Mouse (Mus musculus): ENCODE data around the gene Cpa4. TPM values are rescaled to one million over a fixed set of nuclear protein-coding genes. Genes with fewer than 3 reads are reported as not detected.

The Cpa4 gene
- total RNA-seq, 2 experiments from 2014 or later: 0.15 to 0.19 TPM

DNA sequence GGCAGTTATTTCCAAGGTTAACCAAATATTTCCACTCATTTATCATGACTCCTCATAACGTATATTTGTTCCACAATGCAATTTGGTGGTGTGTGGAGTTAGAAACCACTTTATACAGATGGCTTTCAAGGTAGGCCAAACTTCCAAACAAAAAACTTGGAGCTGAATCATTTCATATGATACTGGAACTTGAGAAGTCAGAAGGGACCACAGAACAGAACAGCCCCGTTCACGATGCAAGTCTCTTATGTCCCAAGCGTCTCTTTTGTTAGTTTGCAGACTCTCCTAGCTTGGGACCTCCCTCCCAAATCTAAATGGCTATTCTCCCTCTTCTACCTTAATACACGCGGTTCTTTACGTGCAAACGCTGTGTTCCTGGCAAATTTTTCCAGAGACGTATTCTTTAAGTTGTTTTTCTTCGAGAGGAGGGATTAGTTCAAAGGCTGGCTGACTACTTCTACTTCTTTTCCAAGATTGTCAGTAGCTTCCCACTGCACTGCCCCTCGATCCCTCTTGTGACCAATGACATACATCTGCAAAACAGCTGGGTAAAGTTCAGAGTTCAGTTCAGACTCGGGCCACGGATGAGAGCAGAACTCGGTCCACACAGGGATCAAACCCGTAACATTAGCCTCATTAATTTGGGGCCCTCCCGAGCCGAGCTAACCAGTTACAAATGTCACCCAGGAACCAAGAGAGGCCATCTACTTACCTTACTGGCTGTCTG is 8.5 kb downstream of the Cpa4 start:
- intact Hi-C loops (cut with DNase I): no loop called here
- DNase-seq (ENCODE audit: low spot score in 2 of 2): no peak

GRCm38 (mm10) chr6:30579961-30580840 is 12.0 kb downstream of the Cpa4 start:
- no peak for DNase-seq (ENCODE audit: low spot score in 2 of 2)

DNA sequence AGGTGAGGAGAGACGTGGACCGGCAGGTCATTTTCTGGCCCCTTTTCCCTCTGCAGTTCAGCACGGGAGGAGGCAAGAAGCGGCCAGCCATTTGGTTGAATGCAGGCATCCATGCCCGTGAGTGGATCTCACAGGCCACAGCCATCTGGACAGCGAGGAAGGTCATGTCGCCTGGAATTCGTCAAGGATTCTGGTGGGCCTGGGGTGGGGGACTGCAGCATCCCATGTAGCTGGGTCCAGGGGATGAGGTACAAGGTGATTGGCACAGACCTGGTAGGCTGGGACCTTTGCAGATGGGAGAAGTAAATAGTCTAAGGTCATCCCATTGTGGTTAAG is 12.6 kb downstream of the Cpa4 start:
- DNase-seq (ENCODE audit: low spot score in 2 of 2): no peak
- intact Hi-C loops (cut with DNase I): no loop called here

More at GRCm38 (mm10) chr6:30579961-30580840, 12.0 kb downstream of the Cpa4 start:
- intact Hi-C loops (cut with DNase I): no loop called here

DNA sequence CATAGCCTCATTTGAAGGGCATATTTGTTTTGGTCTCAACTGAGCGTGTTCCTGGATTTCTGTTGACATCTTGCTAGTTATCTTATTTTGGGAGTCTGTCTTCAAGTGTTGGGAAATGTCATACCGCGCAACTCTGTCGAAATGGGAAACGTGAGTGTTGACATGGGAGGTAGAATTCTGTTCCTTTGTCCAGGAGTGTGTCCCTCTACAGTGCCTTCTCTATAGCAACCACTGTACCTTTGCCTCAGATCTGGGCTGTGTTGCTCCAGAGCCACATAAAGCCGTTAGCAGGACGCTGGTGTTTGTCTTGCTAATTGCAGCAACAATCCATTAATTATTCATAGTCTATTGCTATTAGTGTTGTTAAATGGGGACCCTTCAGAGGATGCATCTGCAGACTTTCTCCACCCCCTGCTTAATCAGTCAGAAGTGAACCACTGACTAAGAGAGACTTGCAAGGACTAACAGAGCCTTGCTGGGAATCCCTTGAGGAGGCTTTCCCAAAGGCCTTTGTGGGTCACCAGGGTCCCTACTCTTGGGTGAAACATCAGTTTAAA is 18.8 kb downstream of the Cpa4 start:
- intact Hi-C loops (cut with DNase I): no loop called here
- DNase-seq (ENCODE audit: low spot score in 2 of 2): no peak

- intact Hi-C loops (cut with DNase I): no loop called here
- DNase-seq (ENCODE audit: low spot score in 2 of 2): no peak
Observed at GRCm38 (mm10) chr6:30589819-30590218, 21.6 kb downstream of the Cpa4 start.

DNA sequence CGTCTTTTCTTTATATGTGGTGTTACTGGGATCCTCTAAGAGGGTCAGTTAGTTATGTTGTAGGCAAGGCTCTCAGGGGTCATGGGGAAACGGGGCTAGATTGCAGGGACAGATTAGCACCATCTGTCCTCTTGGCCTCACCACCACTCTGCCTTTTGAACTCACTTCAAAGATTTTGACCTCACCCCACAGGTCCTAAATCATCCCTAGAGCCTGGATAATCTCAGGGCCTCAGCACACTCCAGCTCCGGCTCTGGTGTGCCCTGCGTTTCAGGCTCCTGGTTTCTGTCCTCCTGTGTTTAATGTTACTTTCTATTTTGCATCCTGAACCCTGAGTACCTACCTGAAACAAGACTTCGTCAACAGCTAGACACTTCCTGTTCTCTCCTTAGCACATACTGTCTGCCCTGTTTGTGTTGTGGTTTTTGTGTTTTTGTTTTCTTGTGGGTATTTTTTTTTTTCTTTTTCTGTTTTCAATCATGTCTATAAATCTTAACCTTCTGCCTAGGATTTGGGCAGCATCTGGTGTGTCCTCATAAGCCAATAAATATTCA is 23.8 kb downstream of the Cpa4 start:
- no peak for DNase-seq (ENCODE audit: low spot score in 2 of 2)
- intact Hi-C loops (cut with DNase I): no loop called here

DNA sequence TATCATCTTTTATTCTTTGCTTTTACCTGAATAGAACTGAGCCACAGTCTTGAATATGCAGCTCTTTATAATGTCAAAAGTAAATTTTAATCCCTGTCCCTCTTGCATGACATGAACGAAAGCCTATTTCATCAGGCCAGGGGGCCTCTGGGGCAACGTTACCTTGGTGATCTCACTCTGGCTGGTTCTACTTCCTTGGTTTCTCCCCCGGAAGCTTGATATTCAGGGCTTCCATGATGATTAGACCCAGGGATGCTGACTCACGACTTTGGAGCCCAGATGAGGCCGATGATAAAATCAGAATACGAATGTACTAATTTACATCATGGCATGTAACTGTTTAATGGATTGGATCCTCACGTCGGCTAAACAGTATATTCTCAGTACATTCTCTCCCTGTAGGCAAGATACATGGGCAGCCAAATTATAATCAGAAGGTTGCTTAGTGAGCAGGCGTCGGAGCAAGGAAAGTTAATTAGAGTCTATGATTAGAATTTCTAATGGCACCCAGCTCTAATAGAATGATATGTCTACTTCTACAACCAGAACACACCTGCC is 24.3 kb downstream of the Cpa4 start:
- intact Hi-C loops (cut with DNase I): no loop called here
- no peak for DNase-seq (ENCODE audit: low spot score in 2 of 2)

- intact Hi-C loops (cut with DNase I): no loop called here
Observed at GRCm38 (mm10) chr6:30594364-30594763, 26.2 kb downstream of the Cpa4 start.

DNA sequence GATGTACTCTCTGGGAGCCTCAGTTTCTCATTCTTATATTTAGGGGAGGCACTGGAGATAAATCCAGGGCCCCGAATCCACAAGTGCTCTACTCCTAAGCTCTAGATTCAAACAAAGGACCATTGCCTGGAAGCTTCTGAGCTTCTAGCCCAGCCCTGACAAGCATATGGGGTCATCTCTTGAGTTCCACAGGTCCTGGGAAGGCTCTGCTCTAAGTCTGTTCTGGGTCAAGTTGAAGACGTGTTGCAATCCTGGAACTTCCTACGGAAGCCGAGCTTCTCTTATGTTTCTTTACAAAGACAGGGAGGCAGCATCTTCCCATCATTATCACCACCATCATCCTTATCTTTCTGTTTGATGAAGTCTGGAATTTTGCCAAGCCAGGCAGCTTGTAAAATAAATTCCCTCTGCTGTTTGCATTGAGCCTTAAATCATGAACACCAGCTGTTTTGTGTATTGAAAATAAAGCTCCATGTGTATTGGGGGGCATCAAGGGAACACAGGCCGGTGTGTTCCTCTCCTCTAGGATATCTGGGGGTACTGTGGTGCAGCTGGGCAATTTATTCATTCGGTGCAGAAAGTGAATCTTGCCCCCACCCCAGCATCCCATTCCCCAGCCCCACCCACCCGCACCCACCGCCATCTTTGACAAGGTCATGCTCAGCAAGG is 28.2 kb downstream of the Cpa4 start:
- no peak for DNase-seq (ENCODE audit: low spot score in 2 of 2)
- intact Hi-C loops (cut with DNase I): no loop called here

More at GRCm38 (mm10) chr6:30594364-30594763, 26.2 kb downstream of the Cpa4 start:
- no peak for DNase-seq (ENCODE audit: low spot score in 2 of 2)

DNA sequence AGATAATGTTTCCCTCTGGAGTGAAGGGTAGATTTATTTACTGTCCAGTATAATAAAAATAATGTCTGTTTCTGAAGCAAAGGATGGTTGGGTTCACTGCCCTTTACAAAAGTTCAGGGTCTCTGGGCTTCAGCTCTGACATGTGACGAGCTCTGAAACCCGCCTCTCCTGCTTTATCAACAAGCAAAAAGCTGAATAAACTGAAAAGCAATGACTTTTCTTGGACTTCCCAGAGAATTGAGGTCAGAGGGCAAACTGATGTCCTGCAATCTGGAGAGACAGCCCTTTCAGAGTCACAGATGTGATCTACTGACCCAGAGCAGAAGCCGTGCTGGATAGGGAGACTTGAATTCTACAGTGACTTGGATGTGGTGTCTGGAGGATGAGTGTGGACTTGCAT is 31.9 kb downstream of the Cpa4 start:
- DNase-seq (ENCODE audit: low spot score in 2 of 2): no peak
- intact Hi-C loops (cut with DNase I): no loop called here

DNA sequence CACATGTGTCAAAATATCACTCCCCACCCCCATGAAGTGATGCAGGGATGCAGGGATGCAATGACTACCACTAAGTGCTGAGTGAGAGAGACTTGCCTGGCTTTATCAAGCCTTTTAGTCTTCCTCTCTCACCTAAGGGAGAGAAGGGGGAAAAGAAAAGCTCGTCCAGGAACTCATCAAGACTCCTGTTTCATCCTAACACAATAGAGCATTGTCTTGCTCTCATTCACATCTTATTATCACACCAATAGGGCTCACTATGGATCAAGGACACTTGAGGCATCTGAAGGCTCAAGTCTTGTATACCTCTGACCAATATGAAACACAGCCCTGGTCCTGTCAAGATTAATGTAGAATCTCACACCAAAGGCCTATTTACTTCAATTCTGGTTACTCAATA is 32.8 kb downstream of the Cpa4 start:
- DNase-seq (ENCODE audit: low spot score in 2 of 2): no peak
- intact Hi-C loops (cut with DNase I): no loop called here

GRCm38 (mm10) chr6:30604342-30604867 is 36.2 kb downstream of the Cpa4 start:
- DNase-seq (ENCODE audit: low spot score in 2 of 2): no peak
- intact Hi-C loops (cut with DNase I): no loop called here

GRCm38 (mm10) chr6:30605111-30605510 is 36.9 kb downstream of the Cpa4 start:
- no peak for DNase-seq (ENCODE audit: low spot score in 2 of 2)
- intact Hi-C loops (cut with DNase I): no loop called here

DNA sequence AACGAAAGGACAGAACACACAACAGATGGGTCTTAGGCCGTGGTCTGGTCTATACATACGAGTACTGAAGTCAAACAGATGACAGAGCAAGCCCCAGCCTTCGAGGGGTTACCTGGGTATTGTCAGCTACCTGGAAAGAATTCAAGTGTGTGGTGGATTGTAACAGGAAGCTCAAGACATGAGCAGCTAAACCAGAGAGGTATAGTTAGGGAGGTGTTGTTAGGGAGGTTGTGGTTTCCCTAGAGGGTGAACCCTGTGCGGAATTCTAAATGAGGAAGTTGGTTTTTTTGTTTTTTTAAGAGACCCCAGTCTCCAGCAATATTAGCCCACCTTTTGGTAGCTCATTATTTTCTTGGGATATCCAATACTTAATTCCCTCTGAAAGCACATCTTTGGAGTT is 37.5 kb downstream of the Cpa4 start:
- intact Hi-C loops (cut with DNase I): no loop called here
- no peak for DNase-seq (ENCODE audit: low spot score in 2 of 2)

- intact Hi-C loops (cut with DNase I): no loop called here
- no peak for DNase-seq (ENCODE audit: low spot score in 2 of 2)
Observed at GRCm38 (mm10) chr6:30610710-30611109, 42.5 kb downstream of the Cpa4 start, which contains the start of gene Cpa5. Cpa5 (plus strand) TSS chr6:30611010.

- no peak for DNase-seq (ENCODE audit: low spot score in 2 of 2)
- intact Hi-C loops (cut with DNase I): no loop called here
Observed at GRCm38 (mm10) chr6:30611212-30611611, 43.0 kb downstream of the Cpa4 start.

DNA sequence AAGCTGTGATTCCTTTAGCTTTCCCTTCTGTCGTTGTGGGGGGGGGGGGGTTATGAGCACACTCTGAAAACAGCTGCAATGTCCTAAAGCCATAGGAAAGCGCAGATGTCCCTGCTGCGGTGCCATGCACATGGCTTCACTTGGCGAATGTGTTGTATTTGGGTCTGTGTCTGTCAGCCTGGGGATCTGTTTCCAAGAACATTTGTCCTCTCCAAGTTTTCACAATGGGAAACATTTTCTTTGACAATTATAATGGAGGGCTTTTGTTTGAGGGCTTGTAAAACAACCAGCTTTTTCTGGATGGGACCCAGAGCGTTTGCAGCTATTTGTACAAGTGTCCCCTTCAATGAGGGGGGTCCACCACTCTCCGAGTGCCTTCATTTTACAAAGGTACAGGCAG is 46.1 kb downstream of the Cpa4 start:
- intact Hi-C loops (cut with DNase I): no loop called here
- DNase-seq (ENCODE audit: low spot score in 2 of 2): no peak

- DNase-seq (ENCODE audit: low spot score in 2 of 2): no peak
- intact Hi-C loops (cut with DNase I): loop anchor here (5.0 kb wide), 1 partner anchor 43 kb away; no protein-coding TSS in a partner anchor
Observed at GRCm38 (mm10) chr6:30615741-30616140, 47.6 kb downstream of the Cpa4 start.

DNA sequence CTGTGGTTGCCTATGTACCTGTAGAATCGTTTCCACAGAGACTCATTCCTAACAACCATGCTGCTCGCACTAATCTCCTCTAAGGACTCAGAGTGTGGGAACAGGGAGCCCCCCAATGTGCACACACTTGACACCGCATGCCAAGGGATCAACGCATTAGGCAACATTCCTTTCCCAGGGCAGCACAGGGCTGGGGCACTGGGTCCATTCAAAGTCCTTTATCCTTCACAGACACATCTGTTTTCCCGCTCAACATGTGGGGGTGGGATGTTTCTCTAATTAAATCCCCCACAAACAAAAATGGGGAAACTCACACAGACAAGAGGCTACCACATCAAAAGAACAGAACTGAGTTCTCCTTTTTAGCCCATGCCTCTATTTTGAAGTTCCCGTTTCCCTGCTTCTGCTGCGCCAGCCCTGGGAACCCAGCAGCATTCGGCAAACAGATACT is 48.3 kb downstream of the Cpa4 start:
- intact Hi-C loops (cut with DNase I): loop anchor here (5.0 kb wide), 1 partner anchor 44 kb away; no protein-coding TSS in a partner anchor
- DNase-seq (ENCODE audit: low spot score in 2 of 2): peak in 1 of 2 experiments; percentile 12

All from left cerebral cortex, postnatal 14 days (tissue).